Mouse (Mus musculus) CH12.LX (cell line): ENCODE data around the gene Cops3.

Experiments used
- CHD2 ChIP-seq: IDR thresholded peaks from 2 replicates; pipeline ENCODE4 v1.6.1; 2011; ENCODE audit warnings: low read length, improper control_type of control experiment
- CTCF ChIP-seq, 2 experiments: IDR thresholded peaks in 1 of 2; conservative IDR thresholded peaks in 1 of 2; 2 replicates each; pipeline ENCODE4 v1.5.1; 2011 to 2012; ENCODE audit warnings: low read depth in 2 of 2, low read length in 2 of 2, improper control_type of control experiment in 1 of 2, inconsistent platforms in 1 of 2, mild to moderate bottlenecking in 1 of 2, moderate library complexity in 1 of 2
- EP300 ChIP-seq: IDR thresholded peaks from 2 replicates; pipeline ENCODE4 v1.6.1; 2011; ENCODE audit warnings: low read length, improper control_type of control experiment
- HCFC1 ChIP-seq: IDR thresholded peaks from 2 replicates; pipeline ENCODE4 v1.6.1; 2012; ENCODE audit warnings: low read depth, mild to moderate bottlenecking, inconsistent platforms, low read length, improper control_type of control experiment
- JUND ChIP-seq: conservative IDR thresholded peaks from 2 replicates; pipeline ENCODE4 v1.6.1; 2011; ENCODE audit warnings: low read depth, low read length, improper control_type of control experiment
- MAFK ChIP-seq: IDR thresholded peaks from 2 replicates; pipeline ENCODE4 v1.6.1; 2011; ENCODE audit warnings: low read length, improper control_type of control experiment; ENCODE audit not compliant: insufficient replicate concordance
- MAZ ChIP-seq: IDR thresholded peaks from 2 replicates; pipeline ENCODE4 v1.6.1; 2012; ENCODE audit warnings: low read depth, mild to moderate bottlenecking, inconsistent platforms, low read length, improper control_type of control experiment, moderate library complexity
- MYC ChIP-seq: IDR thresholded peaks from 2 replicates; pipeline ENCODE4 v1.6.1; 2011; ENCODE audit warnings: low read depth, mild to moderate bottlenecking, improper control_type of control experiment, low read length
- POLR2A ChIP-seq: IDR thresholded peaks from 2 replicates; pipeline ENCODE4 v1.6.1; 2011; ENCODE audit warnings: low read depth, mild to moderate bottlenecking, improper control_type of control experiment, low read length
- USF1 ChIP-seq: IDR thresholded peaks from 2 replicates; pipeline ENCODE4 v1.6.1; 2014; ENCODE audit warnings: low read depth, mild to moderate bottlenecking, inconsistent platforms, low read length, improper control_type of control experiment

DNA sequence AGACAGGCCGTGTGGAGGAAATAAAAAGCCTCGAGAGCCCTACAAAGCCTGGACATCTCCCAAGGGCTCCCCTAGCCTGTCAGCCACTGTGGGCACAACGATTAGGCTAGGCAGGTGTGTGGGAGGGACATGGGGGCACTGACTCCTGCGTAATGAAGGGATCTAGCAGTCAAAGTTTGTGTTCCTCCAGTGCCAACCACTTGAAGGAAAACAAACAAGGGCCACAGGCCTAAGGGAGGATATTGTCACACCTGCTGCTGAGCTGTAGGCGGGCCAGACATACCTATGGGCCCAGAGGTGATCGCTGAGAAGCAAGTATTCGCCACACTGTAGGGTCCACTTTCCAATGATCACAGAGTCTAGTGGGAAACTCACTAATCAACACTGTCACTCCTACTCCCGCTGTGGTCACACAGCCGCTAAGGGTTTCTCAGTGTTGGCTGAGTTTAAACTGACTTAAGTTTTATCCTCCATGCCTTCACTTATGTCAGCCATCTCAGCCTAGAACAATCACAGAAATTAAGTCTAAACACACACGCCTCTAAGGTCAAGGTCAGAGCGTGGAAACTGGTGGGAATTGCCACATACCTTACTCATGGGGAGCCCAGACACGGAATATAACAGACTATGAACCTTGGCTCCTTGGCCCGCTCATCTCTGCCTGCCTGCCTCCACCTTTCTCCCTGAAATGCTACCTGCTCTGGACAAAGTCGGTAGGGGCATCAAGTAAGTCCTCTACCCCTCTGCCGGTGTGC, 53.0 kb downstream of the Cops3 start:
- no peak for TF ChIP-seq CTCF (conservative IDR thresholded peaks at IDR 0.05 in 1 of 2, IDR thresholded peaks at IDR 0.05 in 1 of 2; ENCODE audit: low read depth in 2 of 2, low read length in 2 of 2)
- TF ChIP-seq JUND = no peak
- no peak for TF ChIP-seq MAZ
- no peak for TF ChIP-seq HCFC1
- TF ChIP-seq MAFK = no peak
- no peak for TF ChIP-seq EP300
- TF ChIP-seq MYC = no peak
- no peak for TF ChIP-seq CHD2
- TF ChIP-seq USF1 = no peak
- TF ChIP-seq POLR2A = no peak
